12 mouse cellular contexts compared by ENCODE assay signal in the genomic region with DNA sequence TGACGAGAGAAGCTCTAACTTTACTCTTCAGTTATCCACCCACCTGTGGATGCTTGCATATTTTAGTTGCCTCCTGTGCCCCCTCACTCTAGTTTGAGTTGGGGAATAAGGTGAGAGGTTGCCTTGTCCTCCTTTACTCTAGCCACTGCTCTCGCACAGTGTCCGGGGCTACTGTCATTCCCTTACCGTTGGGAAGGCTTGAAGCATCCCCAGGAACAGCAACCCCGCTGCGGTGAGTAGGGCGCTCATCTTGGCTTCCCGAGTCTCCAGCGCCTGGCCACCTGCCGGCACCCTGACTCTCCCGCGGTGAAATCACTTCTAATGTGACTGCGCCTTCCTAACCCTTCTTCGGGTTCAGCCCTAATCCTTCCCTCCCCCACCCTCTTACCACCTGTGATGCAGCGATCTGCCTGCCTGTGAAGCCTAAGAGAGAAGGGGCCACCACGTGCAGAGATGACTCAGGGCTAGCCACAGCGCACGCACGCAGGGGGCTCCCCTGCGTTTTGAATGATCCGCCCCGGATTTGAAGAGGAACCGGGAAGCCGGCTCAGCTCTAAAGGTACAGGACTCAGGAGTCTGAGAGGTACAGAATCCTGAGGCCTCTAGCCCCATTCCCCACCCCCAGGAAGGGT. TPM values are rescaled to one million over a fixed set of nuclear protein-coding genes. Genes with fewer than 3 reads are reported as not detected.
DNase-seq lines count a peak whose midpoint lies in the region; ATAC-seq and TF ChIP-seq lines count a peak whose summit lies in the region.
"Had no signal": no experiment of that assay in that cellular context is flagged by ENCODE, and none has a peak within 500 bp of the region (broad histone marks: within the 10 kb centered on the region; RNA-seq: fewer than 3 reads in every experiment).

Tnfrsf8 (minus strand) TSS at position 329 of the 632 bp plus-strand sequence.

- peaks cover 5% of the 10 kb centered on the region; the same call in 1 of the 2 replicates for H3K4me1 ChIP-seq in hindbrain, embryonic 10.5 days (replicated peaks)
- no peaks in the 10 kb centered on the region for H3K4me1 ChIP-seq in hindbrain, embryonic 14.5 days (replicated peaks; ENCODE audit: control insufficient read depth, insufficient read depth, low read length)
- no peaks in the 10 kb centered on the region; the same call in 1 of the 2 replicates for H3K4me1 ChIP-seq in small intestine, adult 2 months (ENCODE audit: control insufficient read depth, insufficient read depth, insufficient read length, low read length)
- H3K4me1 ChIP-seq: heart, embryonic 12.5 days had no signal

- WGBS in hindbrain, embryonic 10.5 days = 3% methylated on average over 24 of the region's 24 CpGs
- WGBS in hindbrain, embryonic 14.5 days = 4% methylated on average over 24 of the region's 24 CpGs
- WGBS in small intestine, adult 2 months = 5% methylated on average over 24 of the region's 24 CpGs

- no peak within 1 kb of the TSS for H3K27ac ChIP-seq in hindbrain, embryonic 10.5 days
- H3K27ac ChIP-seq in hindbrain, embryonic 14.5 days = no peak within 1 kb of the TSS
- H3K27ac ChIP-seq in small intestine, adult 2 months (ENCODE audit: insufficient read depth, low read depth, low read length) = no peak within 1 kb of the TSS

- TF ChIP-seq POLR2A in small intestine, adult 2 months (IDR thresholded peaks at IDR 0.05; ENCODE audit: low read depth, low read length) = no peak

- no peak for DNase-seq in hindbrain, embryonic 10.5 days (ENCODE audit: low spot score)
- no peak for DNase-seq in hindbrain, embryonic 14.5 days (ENCODE audit: low spot score)
- peak; percentile 43 to 50 for DNase-seq in B cell, adult 2 months
- DNase-seq in c-Kit-positive CD71-negative TER-119-negative erythroid progenitor cells, embryonic 14.5 days (ENCODE audit: low read depth) = peak; percentile 9
- no peak for DNase-seq in spleen, adult 12 weeks (ENCODE audit: low spot score)
- DNase-seq in left cerebral cortex, adult 8-10 months (ENCODE audit: low spot score in 2 of 2) = no peak
- no peak for DNase-seq in layer of hippocampus, adult 8-10 months (ENCODE audit: low spot score in 2 of 2)
- DNase-seq: cerebellum, postnatal 10 days; kidney, adult 8-10 months had no signal

- peaks cover 23% of the 10 kb centered on the region for H3K27me3 ChIP-seq in hindbrain, embryonic 10.5 days (ENCODE audit: insufficient read depth, poor library complexity, severe bottlenecking)
- peaks cover 11% of the 10 kb centered on the region; the same call in 1 of the 2 replicates for H3K27me3 ChIP-seq in hindbrain, embryonic 14.5 days (ENCODE audit: control insufficient read depth, insufficient read depth, low read length)
- H3K27me3 ChIP-seq in small intestine, adult 2 months (ENCODE audit: control insufficient read depth, insufficient read depth, low read length) = no peaks in the 10 kb centered on the region

- H3K9me3 ChIP-seq in hindbrain, embryonic 10.5 days = no peaks in the 10 kb centered on the region
- no peaks in the 10 kb centered on the region for H3K9me3 ChIP-seq in hindbrain, embryonic 14.5 days (ENCODE audit: control insufficient read depth, low read length)
- H3K9me3 ChIP-seq: heart, embryonic 12.5 days had no signal

- no peaks in the 10 kb centered on the region for H3K36me3 ChIP-seq in hindbrain, embryonic 10.5 days
- H3K36me3 ChIP-seq in hindbrain, embryonic 14.5 days (replicated peaks; ENCODE audit: control insufficient read depth, insufficient read depth) = no peaks in the 10 kb centered on the region
- H3K36me3 ChIP-seq in small intestine, adult 2 months (ENCODE audit: control insufficient read depth, insufficient read depth, low read length) = no peaks in the 10 kb centered on the region
- H3K36me3 ChIP-seq: heart, embryonic 12.5 days had no signal

- no peak within 1 kb of the TSS; the same call in 1 of the 2 replicates for H3K4me2 ChIP-seq in hindbrain, embryonic 14.5 days (replicated peaks)
- H3K4me2 ChIP-seq: heart, embryonic 12.5 days had no signal

- no peak for ATAC-seq in hindbrain, embryonic 14.5 days (ENCODE audit: low FRiP score)
- ATAC-seq: lung, postnatal 0 days had no signal

- H3K9ac ChIP-seq in hindbrain, embryonic 14.5 days = no peak within 1 kb of the TSS
- H3K9ac ChIP-seq: heart, embryonic 12.5 days had no signal

- TF ChIP-seq CTCF in small intestine, adult 2 months (IDR thresholded peaks at IDR 0.05; ENCODE audit: extremely low read depth, insufficient read length, insufficient replicate concordance, low read depth, low read length) = no peak

- H3K4me3 ChIP-seq in hindbrain, embryonic 10.5 days = peak within 1 kb of the TSS; percentile 13; the same call in 1 of the 2 replicates
- no peak within 1 kb of the TSS for H3K4me3 ChIP-seq in hindbrain, embryonic 14.5 days (replicated peaks; ENCODE audit: low read length)
- peak within 1 kb of the TSS; percentile 21; the same call in 1 of the 2 replicates for H3K4me3 ChIP-seq in small intestine, adult 2 months (ENCODE audit: low read depth, low read length)
- H3K4me3 ChIP-seq: heart, embryonic 12.5 days had no signal

RNA-seq across cellular contexts. Expression of gene Tnfrsf8, which starts in this region (rescaled TPM):
- polyA plus RNA-seq in hindbrain, embryonic 10.5 days (2016; fragmentation: Nextera tagmentation; extraction: Ambion mirVana) = 0.08 and 0.09 TPM in 2 replicates
- 0.28 and 0.38 TPM in 2 replicates for polyA plus RNA-seq in hindbrain, embryonic 14.5 days (2014; fragmentation: Nextera tagmentation; extraction: Ambion mirVana)
- polyA plus RNA-seq in small intestine, adult 2 months (2012; rRNA removed) = 0.15 and 0.35 TPM in 2 replicates
- total RNA-seq in left cerebral cortex, adult 8-10 months (2022) = 1 to 10 TPM; 1.2 to 1.7 (median 1.6) TPM
- 1 to 10 TPM in 1 of 4 experiments, under 1 TPM in 3; 0.61 to 1.3 (median 0.74) TPM for total RNA-seq in layer of hippocampus, adult 8-10 months (2022)
- polyA plus RNA-seq: heart, embryonic 12.5 days had no signal

Comparison
In these comparisons a context has a peak if more than half of its experiments do, and no peak if none do; other contexts are left out.
1. DNase-seq: peak in B cell, adult 2 months (2 of 2) and c-Kit-positive CD71-negative TER-119-negative erythroid progenitor cells, embryonic 14.5 days (single experiment); none in hindbrain, embryonic 10.5 days (single experiment), hindbrain, embryonic 14.5 days (single experiment), spleen, adult 12 weeks (single experiment), left cerebral cortex, adult 8-10 months (0 of 2) and layer of hippocampus, adult 8-10 months (0 of 2).